Mouse (Mus musculus): ENCODE results near the gene Ugt1a1. TPM values are rescaled to one million over a fixed set of nuclear protein-coding genes. Genes with fewer than 3 reads are reported as not detected.

Ugt1a1 gene
- polyA plus RNA-seq, 1 experiment from 2014 or later: 0.14 TPM

DNA sequence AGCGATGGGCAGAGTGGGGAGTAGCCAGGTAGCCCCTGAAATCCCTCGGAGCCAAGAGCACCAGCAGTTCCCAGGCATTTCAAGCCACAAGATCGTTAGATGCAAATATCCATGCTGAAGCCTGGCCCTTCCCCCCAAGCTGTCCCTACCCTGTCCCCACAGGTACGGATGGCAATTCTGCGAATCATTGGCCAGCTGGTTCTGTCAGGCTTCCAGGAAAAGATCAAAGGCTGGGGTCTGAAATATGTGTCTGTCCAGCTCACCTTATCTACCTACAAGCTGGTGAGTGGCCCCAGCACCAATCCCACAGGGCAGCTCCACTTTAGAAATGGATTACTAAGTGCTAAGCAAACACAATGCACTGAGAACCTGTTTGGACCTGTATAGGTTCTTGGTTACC is 25.6 kb downstream of the Ugt1a1 start:
- Histone ChIP-seq H3K4me1 (ENCODE audit: control insufficient read depth, insufficient read depth, low read length) (no peaks in the 10 kb centered on the region), H3K9me3 (replicated peaks; ENCODE audit: control insufficient read depth, low read length) (peaks cover 85% of the 10 kb centered on the region), H3K27ac (ENCODE audit: low read length) (no peak overlapping the region), H3K27me3 (ENCODE audit: control insufficient read depth, insufficient read depth, low read length) (no peaks in the 10 kb centered on the region), H3K36me3 (ENCODE audit: control insufficient read depth, insufficient read depth) (no peaks in the 10 kb centered on the region), H3K9ac (ENCODE audit: low read length) (no peak overlapping the region), H3K4me3 (ENCODE audit: low read length) (no peak overlapping the region), H3K4me2 (ENCODE audit: low read depth, low read length) (no peak overlapping the region)
- ATAC-seq (replicated peaks; ENCODE audit: extremely low read depth, insufficient read depth, low FRiP score): no peak
- 65% methylated on average over 5 of the region's 5 CpGs for WGBS

DNA sequence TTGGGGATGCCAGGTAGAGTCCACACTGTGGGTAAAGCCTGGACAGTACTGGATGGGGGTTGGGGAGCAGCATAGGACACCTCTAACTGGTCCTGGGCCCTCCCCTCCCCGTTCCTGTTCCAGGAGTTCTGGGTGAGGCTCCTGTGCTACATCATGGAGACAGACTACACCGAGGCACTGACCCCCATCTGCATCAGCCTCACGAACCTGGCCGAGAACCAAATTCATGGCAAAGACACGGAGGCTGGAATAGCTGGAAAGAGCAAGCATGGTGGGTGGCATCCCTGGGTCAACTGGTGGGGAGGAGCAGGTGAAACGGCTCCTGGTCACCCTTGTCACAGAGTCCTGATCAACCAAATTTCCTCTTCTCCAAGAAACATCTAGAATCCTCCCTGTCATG is 27.0 kb downstream of the Ugt1a1 start:
- Histone ChIP-seq H3K4me2 (ENCODE audit: low read depth, low read length) (no peak overlapping the region), H3K27me3 (ENCODE audit: control insufficient read depth, insufficient read depth, low read length) (no peaks in the 10 kb centered on the region), H3K9ac (ENCODE audit: low read length) (no peak overlapping the region), H3K9me3 (replicated peaks; ENCODE audit: control insufficient read depth, low read length) (peaks cover 80% of the 10 kb centered on the region), H3K27ac (ENCODE audit: low read length) (no peak overlapping the region), H3K36me3 (ENCODE audit: control insufficient read depth, insufficient read depth) (no peaks in the 10 kb centered on the region), H3K4me3 (ENCODE audit: low read length) (no peak overlapping the region), H3K4me1 (ENCODE audit: control insufficient read depth, insufficient read depth, low read length) (no peaks in the 10 kb centered on the region)
- WGBS: 71% methylated on average over 6 of the region's 6 CpGs
- no peak for ATAC-seq (replicated peaks; ENCODE audit: extremely low read depth, insufficient read depth, low FRiP score)

DNA sequence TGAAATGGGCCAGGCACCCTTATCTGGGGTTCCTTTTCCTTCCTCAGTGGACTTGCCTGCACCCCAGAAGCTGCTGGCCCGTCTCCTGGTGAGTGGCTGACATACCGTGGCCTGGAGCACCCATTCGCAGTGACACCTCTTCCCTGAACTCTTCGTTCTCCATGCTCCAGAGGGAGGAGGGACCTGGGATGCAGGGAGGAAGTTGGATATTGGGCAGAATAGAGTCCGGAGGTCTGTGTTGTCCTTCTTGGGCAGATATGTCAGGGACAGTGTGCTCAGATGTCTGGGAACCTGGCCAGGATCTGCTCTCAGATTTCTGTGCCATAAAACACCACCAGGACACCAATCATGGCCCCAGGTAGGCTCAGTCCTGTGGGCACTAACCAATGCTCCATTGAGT is 28.3 kb downstream of the Ugt1a1 start:
- ATAC-seq (replicated peaks; ENCODE audit: extremely low read depth, insufficient read depth, low FRiP score): no peak
- H3K4me2 ChIP-seq (ENCODE audit: low read depth, low read length): no peak overlapping the region
- no peak overlapping the region for H3K9ac ChIP-seq (ENCODE audit: low read length)
- H3K9me3 ChIP-seq (replicated peaks; ENCODE audit: control insufficient read depth, low read length): peaks cover 75% of the 10 kb centered on the region
- H3K36me3 ChIP-seq (ENCODE audit: control insufficient read depth, insufficient read depth): no peaks in the 10 kb centered on the region
- no peak overlapping the region for H3K27ac ChIP-seq (ENCODE audit: low read length)
- no peak overlapping the region for H3K4me3 ChIP-seq (ENCODE audit: low read length)
- H3K4me1 ChIP-seq (ENCODE audit: control insufficient read depth, insufficient read depth, low read length): no peaks in the 10 kb centered on the region
- H3K27me3 ChIP-seq (ENCODE audit: control insufficient read depth, insufficient read depth, low read length): no peaks in the 10 kb centered on the region
- 60% methylated on average over 5 of the region's 5 CpGs for WGBS

DNA sequence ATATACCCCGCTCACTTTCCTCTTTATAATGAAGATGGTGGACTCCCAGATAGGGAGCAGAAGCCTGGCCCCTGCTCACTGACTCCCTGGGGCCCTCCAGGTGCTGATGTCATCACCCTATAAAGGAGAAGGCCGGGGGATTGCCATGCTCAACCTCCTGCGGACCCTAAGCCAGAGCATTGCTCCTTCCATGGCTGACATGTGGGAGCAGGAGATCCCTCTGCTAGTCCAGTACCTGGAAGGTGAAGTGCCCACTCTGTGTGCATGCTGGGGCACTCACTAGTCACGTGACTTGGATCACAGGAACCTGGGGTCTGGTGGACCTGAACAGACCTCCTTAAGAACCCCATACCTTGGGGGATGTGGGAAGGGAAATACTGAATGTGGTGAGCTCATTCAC is 28.8 kb downstream of the Ugt1a1 start:
- Histone ChIP-seq H3K9me3 (replicated peaks; ENCODE audit: control insufficient read depth, low read length) (peaks cover 75% of the 10 kb centered on the region), H3K27ac (ENCODE audit: low read length) (no peak overlapping the region), H3K4me2 (ENCODE audit: low read depth, low read length) (no peak overlapping the region), H3K27me3 (ENCODE audit: control insufficient read depth, insufficient read depth, low read length) (no peaks in the 10 kb centered on the region), H3K4me1 (ENCODE audit: control insufficient read depth, insufficient read depth, low read length) (no peaks in the 10 kb centered on the region), H3K4me3 (ENCODE audit: low read length) (no peak overlapping the region), H3K9ac (ENCODE audit: low read length) (no peak overlapping the region), H3K36me3 (ENCODE audit: control insufficient read depth, insufficient read depth) (no peaks in the 10 kb centered on the region)
- no peak for ATAC-seq (replicated peaks; ENCODE audit: extremely low read depth, insufficient read depth, low FRiP score)
- WGBS: 61% methylated on average over 4 of the region's 4 CpGs

DNA sequence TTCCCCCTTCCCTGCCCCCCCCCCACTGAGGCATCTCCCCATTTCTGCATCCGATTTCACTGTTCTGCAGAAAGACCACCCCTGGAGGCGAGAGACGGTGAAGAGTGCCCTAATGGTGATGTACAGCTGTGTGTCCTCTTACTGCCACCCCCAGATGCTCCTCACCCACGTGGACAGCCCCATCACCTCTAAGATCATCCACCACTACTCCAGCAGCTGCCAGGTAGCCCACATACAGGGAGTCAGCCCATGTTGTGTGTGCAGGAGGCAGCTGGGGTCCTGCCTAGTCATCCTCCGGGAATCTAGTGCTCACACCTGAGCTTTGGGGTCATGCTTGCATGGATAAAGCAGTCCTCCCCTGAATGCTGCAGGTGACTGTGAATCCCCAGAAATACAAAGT is 32.1 kb downstream of the Ugt1a1 start:
- no peak overlapping the region for H3K4me2 ChIP-seq (ENCODE audit: low read depth, low read length)
- H3K4me1 ChIP-seq (ENCODE audit: control insufficient read depth, insufficient read depth, low read length): no peaks in the 10 kb centered on the region
- 57% methylated on average over 5 of the region's 5 CpGs for WGBS
- H3K9me3 ChIP-seq (replicated peaks; ENCODE audit: control insufficient read depth, low read length): peaks cover 75% of the 10 kb centered on the region
- no peaks in the 10 kb centered on the region for H3K27me3 ChIP-seq (ENCODE audit: control insufficient read depth, insufficient read depth, low read length)
- H3K4me3 ChIP-seq (ENCODE audit: low read length): no peak overlapping the region
- no peak for ATAC-seq (replicated peaks; ENCODE audit: extremely low read depth, insufficient read depth, low FRiP score)
- no peak overlapping the region for H3K27ac ChIP-seq (ENCODE audit: low read length)
- H3K36me3 ChIP-seq (ENCODE audit: control insufficient read depth, insufficient read depth): no peaks in the 10 kb centered on the region
- no peak overlapping the region for H3K9ac ChIP-seq (ENCODE audit: low read length)

DNA sequence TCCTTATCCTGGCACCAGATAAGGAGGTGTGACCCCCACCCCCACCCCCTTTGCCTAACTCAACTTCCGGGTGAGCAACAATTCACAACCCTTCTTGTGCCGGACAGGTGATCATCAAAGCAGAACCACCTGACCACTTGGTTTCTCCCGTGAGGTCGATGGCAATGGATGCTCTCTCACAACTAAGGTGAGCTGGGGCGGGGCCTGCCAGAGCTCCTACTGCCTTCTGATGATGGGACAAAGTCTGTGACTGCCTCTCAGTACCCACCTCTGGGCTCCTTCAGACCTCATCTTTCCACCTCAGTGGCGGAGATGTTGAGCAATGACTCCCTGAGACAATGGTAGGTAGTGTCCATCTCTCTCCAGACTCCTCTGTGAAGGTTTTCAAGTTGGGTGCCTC is 34.1 kb downstream of the Ugt1a1 start:
- no peak overlapping the region for H3K4me2 ChIP-seq (ENCODE audit: low read depth, low read length)
- H3K27ac ChIP-seq (ENCODE audit: low read length): no peak overlapping the region
- H3K36me3 ChIP-seq (ENCODE audit: control insufficient read depth, insufficient read depth): no peaks in the 10 kb centered on the region
- no peak for ATAC-seq (replicated peaks; ENCODE audit: extremely low read depth, insufficient read depth, low FRiP score)
- H3K4me1 ChIP-seq (ENCODE audit: control insufficient read depth, insufficient read depth, low read length): no peaks in the 10 kb centered on the region
- no peak overlapping the region for H3K4me3 ChIP-seq (ENCODE audit: low read length)
- 71% methylated on average over 6 of the region's 6 CpGs for WGBS
- no peak overlapping the region for H3K9ac ChIP-seq (ENCODE audit: low read length)
- H3K27me3 ChIP-seq (ENCODE audit: control insufficient read depth, insufficient read depth, low read length): no peaks in the 10 kb centered on the region
- H3K9me3 ChIP-seq (replicated peaks; ENCODE audit: control insufficient read depth, low read length): peaks cover 75% of the 10 kb centered on the region

DNA sequence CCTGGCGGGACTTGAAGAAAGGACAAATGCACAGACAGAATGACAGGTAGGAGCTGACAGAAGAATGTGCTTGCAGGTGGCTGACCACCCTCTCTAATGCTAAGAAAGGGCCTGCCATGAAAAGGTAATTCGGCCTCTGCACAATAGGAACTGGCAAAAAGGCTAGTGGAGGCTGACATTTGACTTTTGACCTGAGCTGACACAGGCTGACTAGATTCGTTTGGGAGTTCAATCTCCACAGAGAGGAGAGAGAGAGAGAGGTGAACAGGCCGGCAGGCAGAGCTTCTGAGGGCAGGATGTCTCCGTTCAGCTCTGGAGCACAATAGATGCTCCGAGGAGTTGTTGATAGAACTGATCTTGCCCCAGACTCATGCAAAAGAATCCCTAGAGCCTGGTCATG is 34.6 kb downstream of the Ugt1a1 start:
- 43% methylated on average over 6 of the region's 6 CpGs for WGBS
- Histone ChIP-seq H3K27me3 (ENCODE audit: control insufficient read depth, insufficient read depth, low read length) (no peaks in the 10 kb centered on the region), H3K9ac (ENCODE audit: low read length) (no peak overlapping the region), H3K4me2 (ENCODE audit: low read depth, low read length) (no peak overlapping the region), H3K4me1 (ENCODE audit: control insufficient read depth, insufficient read depth, low read length) (no peaks in the 10 kb centered on the region), H3K9me3 (replicated peaks; ENCODE audit: control insufficient read depth, low read length) (peaks cover 75% of the 10 kb centered on the region), H3K27ac (ENCODE audit: low read length) (no peak overlapping the region), H3K4me3 (ENCODE audit: low read length) (no peak overlapping the region), H3K36me3 (ENCODE audit: control insufficient read depth, insufficient read depth) (no peaks in the 10 kb centered on the region)
- no peak for ATAC-seq (replicated peaks; ENCODE audit: extremely low read depth, insufficient read depth, low FRiP score)

DNA sequence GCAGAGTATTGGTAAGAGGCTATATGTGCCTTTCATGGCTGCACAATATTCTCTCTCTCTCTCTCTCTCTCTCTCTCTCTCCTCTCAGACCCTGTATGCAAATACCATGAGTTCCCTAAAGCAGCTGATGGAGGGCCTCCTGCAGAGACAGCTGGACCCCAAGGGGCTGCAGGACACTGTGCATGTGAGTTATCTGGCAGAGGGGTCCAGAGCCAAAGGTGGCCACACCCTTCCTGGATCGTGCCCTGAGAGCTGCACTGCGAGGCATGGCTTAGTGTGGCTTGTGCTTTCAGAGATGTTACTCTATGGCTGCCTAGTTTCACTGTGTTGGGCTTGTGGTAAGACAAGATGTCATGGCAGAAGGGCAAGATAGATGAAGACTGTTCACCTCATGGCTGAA is 35.9 kb downstream of the Ugt1a1 start:
- no peaks in the 10 kb centered on the region for H3K36me3 ChIP-seq (ENCODE audit: control insufficient read depth, insufficient read depth)
- peaks cover 75% of the 10 kb centered on the region for H3K9me3 ChIP-seq (replicated peaks; ENCODE audit: control insufficient read depth, low read length)
- no peaks in the 10 kb centered on the region for H3K27me3 ChIP-seq (ENCODE audit: control insufficient read depth, insufficient read depth, low read length)
- no peak for ATAC-seq (replicated peaks; ENCODE audit: extremely low read depth, insufficient read depth, low FRiP score)
- H3K4me1 ChIP-seq (ENCODE audit: control insufficient read depth, insufficient read depth, low read length): no peaks in the 10 kb centered on the region
- WGBS: 42% methylated on average over 2 of the region's 2 CpGs
- H3K27ac ChIP-seq (ENCODE audit: low read length): no peak overlapping the region
- H3K4me3 ChIP-seq (ENCODE audit: low read length): no peak overlapping the region
- no peak overlapping the region for H3K4me2 ChIP-seq (ENCODE audit: low read depth, low read length)
- H3K9ac ChIP-seq (ENCODE audit: low read length): no peak overlapping the region

DNA sequence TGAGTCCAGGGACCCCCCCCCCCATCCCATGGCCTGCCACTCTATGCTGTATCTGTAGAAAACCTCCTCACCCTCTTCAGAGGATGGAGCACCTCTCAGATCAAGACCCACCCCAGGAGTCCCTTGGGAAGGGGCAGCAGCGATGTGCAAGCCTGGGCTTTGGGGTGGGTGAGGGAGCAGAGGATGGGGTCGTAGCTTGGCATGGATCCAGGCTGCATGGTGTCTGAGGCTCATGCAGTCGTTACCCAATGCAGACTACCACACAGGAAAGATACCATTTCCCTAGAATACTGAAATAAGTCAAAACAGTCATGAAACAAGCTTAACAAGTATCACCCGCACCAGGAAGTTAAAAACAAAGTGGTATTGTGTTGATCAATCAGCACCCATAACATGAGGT is 36.9 kb downstream of the Ugt1a1 start:
- H3K4me3 ChIP-seq (ENCODE audit: low read length): no peak overlapping the region
- WGBS: 59% methylated on average over 4 of the region's 4 CpGs
- no peak overlapping the region for H3K9ac ChIP-seq (ENCODE audit: low read length)
- no peaks in the 10 kb centered on the region for H3K36me3 ChIP-seq (ENCODE audit: control insufficient read depth, insufficient read depth)
- H3K4me1 ChIP-seq (ENCODE audit: control insufficient read depth, insufficient read depth, low read length): no peaks in the 10 kb centered on the region
- ATAC-seq (replicated peaks; ENCODE audit: extremely low read depth, insufficient read depth, low FRiP score): no peak
- H3K4me2 ChIP-seq (ENCODE audit: low read depth, low read length): no peak overlapping the region
- H3K27ac ChIP-seq (ENCODE audit: low read length): no peak overlapping the region
- H3K9me3 ChIP-seq (replicated peaks; ENCODE audit: control insufficient read depth, low read length): peaks cover 75% of the 10 kb centered on the region
- no peaks in the 10 kb centered on the region for H3K27me3 ChIP-seq (ENCODE audit: control insufficient read depth, insufficient read depth, low read length)

DNA sequence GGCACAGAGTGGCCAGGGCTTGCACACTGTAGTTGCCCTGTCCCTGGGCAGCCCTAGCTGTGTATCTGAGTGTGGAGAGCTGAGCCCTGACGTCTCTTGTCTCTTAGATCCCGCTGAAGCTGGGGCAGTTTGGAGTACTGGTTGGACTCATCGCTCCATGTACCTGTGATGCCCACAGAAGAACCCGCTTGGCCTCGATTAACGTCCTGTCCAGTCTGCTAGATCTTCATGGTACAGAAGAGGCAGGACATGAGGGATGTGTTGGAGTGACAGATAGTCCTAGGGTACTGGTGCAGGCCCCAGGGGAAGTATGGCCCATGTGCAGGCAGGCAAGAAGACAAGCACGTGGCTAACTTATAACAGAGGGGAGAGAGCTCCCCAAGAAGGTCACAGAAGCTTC is 37.8 kb downstream of the Ugt1a1 start:
- WGBS: 72% methylated on average over 7 of the region's 7 CpGs
- H3K9ac ChIP-seq (ENCODE audit: low read length): no peak overlapping the region
- no peak overlapping the region for H3K4me3 ChIP-seq (ENCODE audit: low read length)
- no peaks in the 10 kb centered on the region for H3K36me3 ChIP-seq (ENCODE audit: control insufficient read depth, insufficient read depth)
- no peak overlapping the region for H3K27ac ChIP-seq (ENCODE audit: low read length)
- H3K4me1 ChIP-seq (ENCODE audit: control insufficient read depth, insufficient read depth, low read length): no peaks in the 10 kb centered on the region
- no peaks in the 10 kb centered on the region for H3K27me3 ChIP-seq (ENCODE audit: control insufficient read depth, insufficient read depth, low read length)
- ATAC-seq (replicated peaks; ENCODE audit: extremely low read depth, insufficient read depth, low FRiP score): no peak
- H3K9me3 ChIP-seq (replicated peaks; ENCODE audit: control insufficient read depth, low read length): peaks cover 74% of the 10 kb centered on the region
- H3K4me2 ChIP-seq (ENCODE audit: low read depth, low read length): no peak overlapping the region

Measured in heart, embryonic 16.5 days (tissue).